Mouse (Mus musculus) liver, adult 2 months (tissue): Measurements from ENCODE around the gene Lrch4.

ENCODE experiments used
- CTCF ChIP-seq: fragments of 200-500 bp; IDR thresholded peaks from 2 replicates; pipeline ENCODE4 v1.5.1; 2011; ENCODE audit warnings: low read depth, low read length, control low read depth
- POLR2A ChIP-seq: fragments of 200-500 bp; IDR thresholded peaks from 2 replicates; pipeline ENCODE4 v1.6.1; 2011; ENCODE audit warnings: low read length, control low read depth; ENCODE audit not compliant: insufficient read depth; ENCODE audit errors: extremely low read depth

GRCm38 (mm10) chr5:137670240-137670639 is 41.3 kb downstream of the Lrch4 start:
- TF ChIP-seq CTCF = no peak; the same call in 1 of the 2 replicates
- TF ChIP-seq POLR2A = no peak
